Mouse (Mus musculus): ENCODE measurements around the gene Aurka. TPM values are rescaled to one million over a fixed set of nuclear protein-coding genes. Genes with fewer than 3 reads are reported as not detected.

Gene Aurka
- total and polyA plus RNA-seq, 3 experiments: 0.42 to 0.53 (median 0.45) TPM

DNA sequence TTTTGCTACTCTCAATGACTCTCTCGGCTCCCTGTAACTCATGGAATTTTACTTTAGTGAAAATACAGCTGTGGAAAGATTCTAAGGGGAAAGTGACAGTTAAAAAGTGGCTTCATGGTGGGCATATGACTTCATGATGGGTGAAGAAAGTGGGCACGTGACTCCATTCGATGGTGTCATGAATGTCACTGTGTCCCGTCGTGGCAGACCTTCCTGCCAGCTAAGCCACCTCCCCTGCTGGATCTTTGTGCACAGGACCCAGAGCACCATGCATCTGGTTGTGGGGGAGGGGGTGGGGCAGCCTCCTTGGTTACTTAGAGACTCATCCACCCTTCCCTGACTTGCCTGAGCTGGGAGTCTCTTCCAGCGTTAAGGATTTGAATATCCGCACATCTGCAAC is 33.9 kb upstream of the Aurka start:
- no peaks in the 10 kb centered on the region for H3K36me3 ChIP-seq (ENCODE audit: control insufficient read depth, insufficient read depth, low read length)
- no peak overlapping the region for H3K4me3 ChIP-seq
- DNase-seq: no peak
- no peaks in the 10 kb centered on the region for H3K79me2 ChIP-seq (replicated peaks; ENCODE audit: control insufficient read depth, insufficient read depth, low read length)
- H3K27me3 ChIP-seq (ENCODE audit: control insufficient read depth, insufficient read depth, low read length): no peaks in the 10 kb centered on the region
- no peak for TF ChIP-seq POLR2A (IDR thresholded peaks at IDR 0.05; ENCODE audit: insufficient read depth, low read depth, low read length)
- TF ChIP-seq EP300 (IDR thresholded peaks at IDR 0.05; ENCODE audit: insufficient read depth, low read depth, low read length): no peak
- no peak for TF ChIP-seq CTCF (IDR thresholded peaks at IDR 0.05)
- 50% methylated on average over 7 of the region's 7 CpGs for WGBS
- intact Hi-C loops (cut with DNase I): no loop called here
- H3K4me1 ChIP-seq (ENCODE audit: control insufficient read depth, insufficient read depth, low read length): peaks cover 3% of the 10 kb centered on the region
- H3K27ac ChIP-seq: no peak overlapping the region
- no peak overlapping the region for H3K9ac ChIP-seq (ENCODE audit: low read depth, low read length)

- Histone ChIP-seq H3K27ac (no peak overlapping the region), H3K9ac (ENCODE audit: low read depth, low read length) (no peak overlapping the region), H3K4me3 (no peak overlapping the region), H3K79me2 (replicated peaks; ENCODE audit: control insufficient read depth, insufficient read depth, low read length) (no peaks in the 10 kb centered on the region), H3K27me3 (ENCODE audit: control insufficient read depth, insufficient read depth, low read length) (no peaks in the 10 kb centered on the region), H3K4me1 (ENCODE audit: control insufficient read depth, insufficient read depth, low read length) (peaks cover 3% of the 10 kb centered on the region), H3K36me3 (ENCODE audit: control insufficient read depth, insufficient read depth, low read length) (no peaks in the 10 kb centered on the region)
- WGBS: 43% methylated on average over 13 of the region's 13 CpGs
- TF ChIP-seq CTCF (IDR thresholded peaks at IDR 0.05) (no peak), POLR2A (IDR thresholded peaks at IDR 0.05; ENCODE audit: insufficient read depth, low read depth, low read length) (no peak), EP300 (IDR thresholded peaks at IDR 0.05; ENCODE audit: insufficient read depth, low read depth, low read length) (no peak)
- DNase-seq: peak in 1 of 2 experiments; percentile 56
- intact Hi-C loops (cut with DNase I): no loop called here
These were observed 30.9 kb upstream of the Aurka start for GRCm38 (mm10) chr2:172401116-172401825.

- TF ChIP-seq POLR2A (IDR thresholded peaks at IDR 0.05; ENCODE audit: insufficient read depth, low read depth, low read length) (no peak), EP300 (IDR thresholded peaks at IDR 0.05; ENCODE audit: insufficient read depth, low read depth, low read length) (no peak), CTCF (IDR thresholded peaks at IDR 0.05) (no peak)
- WGBS: 16% methylated on average over 9 of the region's 9 CpGs
- Histone ChIP-seq H3K79me2 (replicated peaks; ENCODE audit: control insufficient read depth, insufficient read depth, low read length) (no peaks in the 10 kb centered on the region), H3K36me3 (ENCODE audit: control insufficient read depth, insufficient read depth, low read length) (no peaks in the 10 kb centered on the region), H3K9ac (ENCODE audit: low read depth, low read length) (no peak overlapping the region), H3K27me3 (ENCODE audit: control insufficient read depth, insufficient read depth, low read length) (no peaks in the 10 kb centered on the region), H3K4me1 (ENCODE audit: control insufficient read depth, insufficient read depth, low read length) (peaks cover 3% of the 10 kb centered on the region), H3K4me3 (no peak overlapping the region), H3K27ac (no peak overlapping the region)
- intact Hi-C loops (cut with DNase I): no loop called here
- peak in 1 of 2 experiments; percentile 33 for DNase-seq
These were observed 29.6 kb upstream of the Aurka start for GRCm38 (mm10) chr2:172399901-172400300.

- Histone ChIP-seq H3K4me1 (ENCODE audit: control insufficient read depth, insufficient read depth, low read length) (peaks cover 2% of the 10 kb centered on the region), H3K27me3 (ENCODE audit: control insufficient read depth, insufficient read depth, low read length) (no peaks in the 10 kb centered on the region), H3K79me2 (replicated peaks; ENCODE audit: control insufficient read depth, insufficient read depth, low read length) (no peaks in the 10 kb centered on the region), H3K27ac (no peak overlapping the region), H3K4me3 (no peak overlapping the region), H3K36me3 (ENCODE audit: control insufficient read depth, insufficient read depth, low read length) (no peaks in the 10 kb centered on the region), H3K9ac (ENCODE audit: low read depth, low read length) (no peak overlapping the region)
- 52% methylated on average over 9 of the region's 9 CpGs for WGBS
- no peak for TF ChIP-seq EP300 (IDR thresholded peaks at IDR 0.05; ENCODE audit: insufficient read depth, low read depth, low read length)
- no peak for TF ChIP-seq CTCF (IDR thresholded peaks at IDR 0.05)
- no peak for TF ChIP-seq POLR2A (IDR thresholded peaks at IDR 0.05; ENCODE audit: insufficient read depth, low read depth, low read length)
- intact Hi-C loops (cut with DNase I): no loop called here
- no peak for DNase-seq
These were observed 25.6 kb upstream of the Aurka start for GRCm38 (mm10) chr2:172395961-172396360.

DNA sequence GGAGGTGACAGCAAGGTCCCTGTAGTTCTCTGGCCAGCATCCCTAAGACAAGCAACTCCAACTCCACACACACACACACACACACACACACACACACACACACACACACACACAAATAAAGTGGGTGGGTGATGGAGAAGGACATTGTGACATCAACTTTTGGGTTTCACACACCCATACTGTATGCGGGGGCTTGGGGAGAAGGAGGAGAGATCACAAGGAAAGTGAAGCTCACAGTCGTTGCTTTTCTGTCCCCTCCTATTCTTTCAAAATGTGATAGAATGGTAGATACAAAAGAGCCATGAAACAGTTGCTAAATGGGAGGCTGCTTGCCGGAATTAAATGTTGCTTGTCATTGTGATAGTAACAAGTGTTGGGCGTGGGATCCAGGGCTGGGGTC is 24.3 kb upstream of the Aurka start:
- Histone ChIP-seq H3K36me3 (ENCODE audit: control insufficient read depth, insufficient read depth, low read length) (no peaks in the 10 kb centered on the region), H3K9ac (ENCODE audit: low read depth, low read length) (no peak overlapping the region), H3K4me1 (ENCODE audit: control insufficient read depth, insufficient read depth, low read length) (peaks cover 1% of the 10 kb centered on the region), H3K27me3 (ENCODE audit: control insufficient read depth, insufficient read depth, low read length) (no peaks in the 10 kb centered on the region), H3K27ac (no peak overlapping the region), H3K79me2 (replicated peaks; ENCODE audit: control insufficient read depth, insufficient read depth, low read length) (no peaks in the 10 kb centered on the region), H3K4me3 (no peak overlapping the region)
- intact Hi-C loops (cut with DNase I): no loop called here
- DNase-seq: no peak
- no peak for TF ChIP-seq EP300 (IDR thresholded peaks at IDR 0.05; ENCODE audit: insufficient read depth, low read depth, low read length)
- TF ChIP-seq POLR2A (IDR thresholded peaks at IDR 0.05; ENCODE audit: insufficient read depth, low read depth, low read length): no peak
- TF ChIP-seq CTCF (IDR thresholded peaks at IDR 0.05): no peak
- WGBS: 79% methylated on average over 4 of the region's 4 CpGs

DNA sequence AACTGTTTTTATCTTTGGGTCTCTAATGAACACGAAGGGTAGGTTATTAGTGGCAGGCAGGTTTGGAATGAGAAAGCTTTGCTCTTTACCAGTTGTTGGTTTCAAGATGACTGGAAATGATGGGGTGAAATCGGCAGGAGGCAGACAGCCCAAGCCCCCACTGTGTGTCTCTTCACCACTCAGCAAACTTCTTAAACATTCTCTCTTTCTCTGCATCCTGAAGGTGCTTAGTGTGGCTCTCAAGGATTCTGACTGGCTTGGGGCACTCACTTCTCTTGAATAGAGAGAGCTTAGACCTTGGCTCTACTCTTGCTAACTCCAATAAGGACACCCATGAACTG is 23.7 kb upstream of the Aurka start:
- intact Hi-C loops (cut with DNase I): no loop called here
- H3K4me1 ChIP-seq (ENCODE audit: control insufficient read depth, insufficient read depth, low read length): no peaks in the 10 kb centered on the region; the same call in 1 of the 2 replicates
- no peaks in the 10 kb centered on the region for H3K27me3 ChIP-seq (ENCODE audit: control insufficient read depth, insufficient read depth, low read length)
- H3K27ac ChIP-seq: no peak overlapping the region
- WGBS: 61% methylated on average over 2 of the region's 2 CpGs
- TF ChIP-seq EP300 (IDR thresholded peaks at IDR 0.05; ENCODE audit: insufficient read depth, low read depth, low read length): no peak
- no peak for TF ChIP-seq POLR2A (IDR thresholded peaks at IDR 0.05; ENCODE audit: insufficient read depth, low read depth, low read length)
- H3K9ac ChIP-seq (ENCODE audit: low read depth, low read length): no peak overlapping the region
- H3K4me3 ChIP-seq: no peak overlapping the region
- H3K36me3 ChIP-seq (ENCODE audit: control insufficient read depth, insufficient read depth, low read length): no peaks in the 10 kb centered on the region
- H3K79me2 ChIP-seq (replicated peaks; ENCODE audit: control insufficient read depth, insufficient read depth, low read length): no peaks in the 10 kb centered on the region
- DNase-seq: no peak

Data from heart, adult 2 months (tissue).